Mouse (Mus musculus): Measurements from ENCODE around the gene Atp5mpl. TPM values are rescaled to one million over a fixed set of nuclear protein-coding genes. Genes with fewer than 3 reads are reported as not detected.

Gene Atp5mpl
- polyA plus RNA-seq, 1 experiment from 2014 or later: 941 TPM

DNA sequence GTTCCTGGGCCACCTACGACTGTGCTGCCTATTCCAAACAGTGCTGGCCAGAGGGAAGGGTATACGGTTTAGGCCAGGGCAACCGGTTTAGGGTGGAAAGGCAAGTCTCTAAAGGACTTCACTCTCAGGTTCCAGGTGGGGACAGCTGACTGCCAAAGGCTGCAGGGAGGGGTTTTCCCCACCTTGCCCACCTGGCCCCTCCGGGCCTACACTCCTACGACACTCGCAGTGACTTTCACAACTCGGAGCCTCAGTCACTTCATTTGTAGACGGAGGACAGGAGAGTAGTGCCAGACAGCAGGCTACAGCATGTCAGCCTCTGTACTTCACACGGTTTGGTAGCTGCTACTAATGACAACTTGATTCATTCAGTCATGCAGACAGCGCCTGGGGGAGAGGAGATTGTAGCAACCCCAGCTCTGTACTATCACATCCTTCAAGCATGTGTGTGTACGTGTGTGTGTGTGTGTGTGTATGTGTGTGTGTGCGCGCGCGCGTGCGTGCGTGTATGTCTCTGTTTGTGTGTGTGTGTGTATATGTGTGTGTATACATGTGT lies 38.3 kb downstream of the Atp5mpl start:
- peaks cover 21% of the 10 kb centered on the region for H3K4me1 ChIP-seq (replicated peaks)
- H3K9me3 ChIP-seq: no peaks in the 10 kb centered on the region
- no peak overlapping the region for H3K9ac ChIP-seq
- no peak for ATAC-seq
- H3K27me3 ChIP-seq (replicated peaks): no peaks in the 10 kb centered on the region
- H3K27ac ChIP-seq: no peak overlapping the region
- H3K4me2 ChIP-seq (replicated peaks): no peak overlapping the region
- 78% methylated on average over 18 of the region's 18 CpGs for WGBS
- H3K36me3 ChIP-seq: no peaks in the 10 kb centered on the region
- no peak overlapping the region for H3K4me3 ChIP-seq (replicated peaks)

DNA sequence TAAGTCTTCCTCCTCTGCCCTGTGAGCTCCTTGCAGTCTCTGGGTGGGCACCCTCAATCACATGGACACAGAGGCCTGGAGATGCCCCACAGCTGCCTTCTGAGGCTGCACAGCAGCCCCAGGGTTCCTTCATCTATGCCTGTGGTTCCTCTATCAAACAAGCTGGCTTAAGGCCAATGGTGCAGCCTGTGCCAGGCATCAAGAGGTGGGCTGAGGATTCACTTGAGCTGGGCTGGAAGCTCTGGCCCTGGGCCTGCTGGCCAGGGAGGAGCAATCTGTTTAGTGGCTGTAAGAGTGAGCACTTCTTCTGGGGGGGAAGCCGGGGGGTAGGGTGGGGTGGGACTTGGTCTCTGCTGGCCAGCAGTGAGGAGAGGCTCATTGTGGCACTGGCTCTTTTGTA lies 39.4 kb downstream of the Atp5mpl start:
- Histone ChIP-seq H3K36me3 (no peaks in the 10 kb centered on the region), H3K9ac (no peak overlapping the region), H3K27me3 (replicated peaks) (no peaks in the 10 kb centered on the region), H3K9me3 (no peaks in the 10 kb centered on the region), H3K4me2 (replicated peaks) (no peak overlapping the region), H3K27ac (no peak overlapping the region; the same call in 1 of the 2 replicates), H3K4me1 (replicated peaks) (0 out of 2 replicates have a peak, but pooled peaks cover 10% of the 10 kb centered on the region), H3K4me3 (replicated peaks) (no peak overlapping the region)
- 58% methylated on average over 1 of the region's 1 CpGs for WGBS
- ATAC-seq: peak; percentile 52

DNA sequence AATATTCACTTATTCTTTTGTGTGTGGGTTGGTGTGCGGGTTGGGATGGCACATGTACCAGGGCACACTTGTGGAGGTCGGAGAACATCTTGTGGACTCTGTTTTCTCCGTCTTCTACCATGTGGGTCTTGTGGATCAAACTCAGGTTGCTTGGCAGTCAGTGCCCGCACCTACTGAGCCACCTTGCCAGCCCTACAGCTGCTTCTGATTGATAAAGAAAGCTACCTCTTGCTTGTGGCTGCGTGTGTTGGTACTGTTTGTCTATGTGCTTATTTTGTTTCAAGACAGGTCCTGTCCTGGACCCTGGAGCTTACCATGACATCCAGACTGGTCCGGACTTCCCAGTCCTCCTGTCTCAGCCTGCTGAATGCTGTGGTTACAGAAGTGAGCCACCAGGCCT lies 43.7 kb downstream of the Atp5mpl start:
- H3K4me2 ChIP-seq (replicated peaks): no peak overlapping the region
- no peak overlapping the region for H3K27ac ChIP-seq
- WGBS: 92% methylated on average over 6 of the region's 6 CpGs
- H3K4me1 ChIP-seq (replicated peaks): peaks cover 4% of the 10 kb centered on the region; the same call in 1 of the 2 replicates
- no peaks in the 10 kb centered on the region for H3K27me3 ChIP-seq (replicated peaks)
- no peak overlapping the region for H3K4me3 ChIP-seq (replicated peaks)
- no peak overlapping the region for H3K9ac ChIP-seq
- H3K36me3 ChIP-seq: no peaks in the 10 kb centered on the region
- H3K9me3 ChIP-seq: no peaks in the 10 kb centered on the region
- no peak for ATAC-seq

DNA sequence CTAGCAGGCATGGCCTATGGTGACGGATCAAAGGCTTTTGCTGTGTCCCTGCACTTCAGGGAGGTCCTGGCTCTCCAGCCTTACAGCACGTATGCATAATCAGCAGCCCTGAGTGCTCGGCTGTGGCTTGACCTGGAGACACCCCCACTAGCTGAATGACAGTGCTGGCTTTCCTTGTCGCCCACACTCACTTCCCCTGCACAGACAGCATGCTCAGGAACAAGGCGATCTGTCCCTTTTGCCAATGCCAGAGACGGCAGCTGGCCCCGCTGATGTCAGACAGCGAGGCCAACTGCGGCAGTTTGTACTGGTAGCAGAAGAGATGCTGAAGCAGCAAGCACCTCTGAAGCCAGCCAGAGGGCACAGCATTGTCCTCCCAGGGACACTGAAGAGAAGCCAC lies 46.7 kb downstream of the Atp5mpl start:
- Histone ChIP-seq H3K36me3 (no peaks in the 10 kb centered on the region), H3K4me1 (replicated peaks) (peaks cover 9% of the 10 kb centered on the region), H3K27me3 (replicated peaks) (no peaks in the 10 kb centered on the region), H3K9ac (no peak overlapping the region), H3K4me2 (replicated peaks) (no peak overlapping the region), H3K27ac (no peak overlapping the region), H3K9me3 (no peaks in the 10 kb centered on the region), H3K4me3 (replicated peaks) (no peak overlapping the region)
- ATAC-seq: no peak
- 56% methylated on average over 9 of the region's 9 CpGs for WGBS

- Histone ChIP-seq H3K4me3 (replicated peaks) (no peak overlapping the region), H3K4me1 (replicated peaks) (peaks cover 12% of the 10 kb centered on the region), H3K4me2 (replicated peaks) (no peak overlapping the region), H3K27ac (peak overlapping the region; percentile 56), H3K9ac (peak overlapping the region; percentile 18; the same call in 1 of the 2 replicates), H3K27me3 (replicated peaks) (no peaks in the 10 kb centered on the region), H3K36me3 (no peaks in the 10 kb centered on the region), H3K9me3 (no peaks in the 10 kb centered on the region)
- no peak; the same call in 1 of the 2 replicates for ATAC-seq
- 49% methylated on average over 12 of the region's 12 CpGs for WGBS
These were observed 50.1 kb downstream of the Atp5mpl start for GRCm38 (mm10) chr12:111916514-111917217.

- H3K4me2 ChIP-seq (replicated peaks): no peak overlapping the region
- H3K9me3 ChIP-seq: no peaks in the 10 kb centered on the region
- no peak overlapping the region for H3K9ac ChIP-seq
- no peaks in the 10 kb centered on the region for H3K36me3 ChIP-seq
- no peak for ATAC-seq
- 90% methylated on average over 6 of the region's 6 CpGs for WGBS
- peaks cover 12% of the 10 kb centered on the region for H3K4me1 ChIP-seq (replicated peaks)
- H3K27me3 ChIP-seq (replicated peaks): no peaks in the 10 kb centered on the region
- no peak overlapping the region for H3K27ac ChIP-seq
- H3K4me3 ChIP-seq (replicated peaks): no peak overlapping the region
These were observed 51.0 kb downstream of the Atp5mpl start for GRCm38 (mm10) chr12:111915781-111916180.

DNA sequence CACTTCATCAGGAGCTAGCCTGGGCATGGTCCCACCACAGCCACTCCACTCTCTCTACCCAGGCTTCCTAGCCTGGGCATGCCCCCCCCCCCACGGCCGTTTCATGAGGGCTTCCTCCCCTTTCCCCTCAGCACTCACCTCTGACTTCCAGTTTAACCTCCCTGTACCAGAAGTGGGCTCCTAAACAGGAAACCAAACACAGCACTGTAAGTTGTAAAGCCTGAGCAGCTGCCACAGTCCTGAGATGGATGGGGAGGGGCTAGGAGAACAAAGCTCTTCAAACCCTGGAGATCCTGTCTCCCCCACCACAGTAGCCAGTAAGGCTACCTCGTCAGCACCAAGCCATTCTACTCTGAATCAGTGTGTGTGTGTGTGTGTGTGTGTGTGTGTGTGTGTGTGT lies 52.7 kb downstream of the Atp5mpl start:
- no peak overlapping the region for H3K4me3 ChIP-seq (replicated peaks)
- no peak overlapping the region for H3K9ac ChIP-seq
- H3K9me3 ChIP-seq: no peaks in the 10 kb centered on the region
- peaks cover 15% of the 10 kb centered on the region for H3K4me1 ChIP-seq (replicated peaks)
- H3K27ac ChIP-seq: no peak overlapping the region
- H3K36me3 ChIP-seq: no peaks in the 10 kb centered on the region
- WGBS: 30% methylated on average over 3 of the region's 3 CpGs
- no peak for ATAC-seq
- no peak overlapping the region for H3K4me2 ChIP-seq (replicated peaks)
- no peaks in the 10 kb centered on the region for H3K27me3 ChIP-seq (replicated peaks)

DNA sequence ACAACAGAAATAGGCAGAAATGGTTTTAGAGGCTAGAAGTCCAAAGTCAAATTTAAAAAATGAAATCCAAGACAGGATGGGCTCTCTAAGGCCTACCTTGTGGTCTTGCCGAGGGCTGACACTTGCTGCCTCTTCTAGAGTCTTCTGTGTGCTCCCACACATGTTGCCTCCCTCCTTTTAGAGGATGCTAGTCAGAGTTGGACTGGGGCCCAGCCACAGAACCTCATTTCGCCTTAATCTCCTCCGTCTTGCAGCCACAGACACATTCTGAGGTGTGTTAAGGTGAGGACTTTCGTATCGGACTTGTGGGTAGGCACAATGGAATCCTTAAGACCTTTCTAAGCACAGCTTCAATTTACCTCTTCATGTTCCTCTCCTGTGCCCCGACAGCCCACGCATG lies 54.0 kb downstream of the Atp5mpl start:
- Histone ChIP-seq H3K36me3 (no peaks in the 10 kb centered on the region), H3K4me1 (replicated peaks) (peaks cover 21% of the 10 kb centered on the region), H3K27ac (no peak overlapping the region), H3K4me3 (replicated peaks) (no peak overlapping the region), H3K9me3 (no peaks in the 10 kb centered on the region), H3K9ac (no peak overlapping the region), H3K27me3 (replicated peaks) (no peaks in the 10 kb centered on the region), H3K4me2 (replicated peaks) (no peak overlapping the region)
- ATAC-seq: no peak
- 91% methylated on average over 7 of the region's 7 CpGs for WGBS

DNA sequence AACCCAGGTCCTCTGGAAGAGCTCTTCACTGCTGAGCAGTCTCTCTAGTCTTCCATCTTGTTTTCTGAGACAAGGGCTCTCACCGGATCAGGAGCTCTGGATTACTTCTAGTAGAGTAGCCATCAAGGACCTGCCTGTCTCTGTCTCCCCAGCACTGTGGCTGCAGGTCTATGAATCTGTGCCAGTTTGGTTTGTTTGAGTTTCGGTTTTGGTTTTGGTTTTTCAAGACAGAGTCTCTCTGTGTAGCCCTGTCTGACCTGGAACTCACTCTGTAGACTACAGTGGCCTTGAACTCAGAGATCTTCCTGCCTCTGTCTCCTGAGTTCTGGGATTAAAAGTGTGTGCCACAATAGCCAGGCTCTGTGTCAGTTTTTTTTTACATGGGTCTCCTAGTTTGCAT lies 55.0 kb downstream of the Atp5mpl start:
- H3K4me1 ChIP-seq (replicated peaks): peaks cover 18% of the 10 kb centered on the region
- H3K4me2 ChIP-seq (replicated peaks): no peak overlapping the region
- no peak overlapping the region for H3K4me3 ChIP-seq (replicated peaks)
- no peaks in the 10 kb centered on the region for H3K36me3 ChIP-seq
- 82% methylated on average over 2 of the region's 2 CpGs for WGBS
- H3K27ac ChIP-seq: peak overlapping the region; percentile 32
- no peak overlapping the region for H3K9ac ChIP-seq
- no peaks in the 10 kb centered on the region for H3K27me3 ChIP-seq (replicated peaks)
- no peak for ATAC-seq
- H3K9me3 ChIP-seq: no peaks in the 10 kb centered on the region

Other genes starting within 250 kb of the Atp5mpl start
- 91.1 and 92.1 TPM in 2 replicates for gene Klc1, start 208.1 kb downstream of the Atp5mpl start, polyA plus RNA-seq (2015; fragmentation: Nextera tagmentation; extraction: Ambion mirVana)
- gene Xrcc3, start 153.1 kb downstream of the Atp5mpl start, polyA plus RNA-seq (2015; fragmentation: Nextera tagmentation; extraction: Ambion mirVana): 8.9 and 9.9 TPM in 2 replicates
- gene Zfyve21, start 152.8 kb downstream of the Atp5mpl start, polyA plus RNA-seq (2015; fragmentation: Nextera tagmentation; extraction: Ambion mirVana): 183 and 191 TPM in 2 replicates
- gene Ppp1r13b, start 58.9 kb downstream of the Atp5mpl start, polyA plus RNA-seq (2015; fragmentation: Nextera tagmentation; extraction: Ambion mirVana): 19.8 and 21.7 TPM in 2 replicates
- gene Tdrd9, start 4.6 kb upstream of the Atp5mpl start, polyA plus RNA-seq (2015; fragmentation: Nextera tagmentation; extraction: Ambion mirVana): 0.46 TPM in 1 of 2 replicates, not detected in the other
- not detected in 2 replicates for gene Rd3l, start 14.3 kb upstream of the Atp5mpl start, polyA plus RNA-seq (2015; fragmentation: Nextera tagmentation; extraction: Ambion mirVana)
- 26.8 and 31.8 TPM in 2 replicates for gene Aspg, start 139.7 kb upstream of the Atp5mpl start, polyA plus RNA-seq (2015; fragmentation: Nextera tagmentation; extraction: Ambion mirVana)
- 2.9 and 3.0 TPM in 2 replicates for gene Kif26a, start 179.2 kb upstream of the Atp5mpl start, polyA plus RNA-seq (2015; fragmentation: Nextera tagmentation; extraction: Ambion mirVana)

Measured in intestine, embryonic 15.5 days (tissue).